Mouse (Mus musculus): Measurements from ENCODE around the gene Gm49336. TPM values are rescaled to one million over a fixed set of nuclear protein-coding genes. Genes with fewer than 3 reads are reported as not detected.

Gene Gm49336
- polyA plus RNA-seq, 1 experiment from 2014 or later, result 44.9 TPM

DNA sequence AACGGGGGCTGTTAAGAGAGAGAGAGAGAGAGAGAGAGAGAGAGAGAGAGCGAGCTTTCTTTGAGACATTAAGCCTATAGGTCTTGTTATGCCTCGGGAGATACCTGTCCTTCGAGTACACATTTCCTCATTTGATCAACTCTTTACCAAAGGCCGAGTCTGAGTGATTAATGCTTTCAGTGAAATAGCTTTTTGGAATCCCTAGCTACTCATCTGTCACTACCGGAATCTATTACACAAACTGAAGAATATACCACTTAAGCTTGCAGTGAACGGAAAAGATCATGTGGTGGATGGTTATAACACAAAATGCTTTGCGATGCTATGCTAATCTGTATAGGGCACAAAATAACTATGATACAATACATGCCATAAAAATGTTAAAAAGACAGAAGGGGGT, 941 bp downstream of the Gm49336 start:
- in situ Hi-C loops (cut with MboI; ENCODE audit: low pct_unique_long_range_greater_than_20kb), result loop anchor here (25.0 kb wide), 1 partner anchor 437 kb away; no protein-coding TSS in a partner anchor
- ChIA-PET POLR2A (interaction anchor here (1.3 kb wide), 1 partner anchor 19 kb away, joined by 3 read pairs; no protein-coding TSS in a partner anchor), CTCF (interaction anchor here (1.2 to 1.8 kb wide), 3 partner anchors 14 to 41 kb away, joined by 3 to 4 read pairs (median 3); partner anchors contain the start of gene Mtmr6)
- ATAC-seq, result no peak
- no peak for DNase-seq (ENCODE audit: low read depth, low spot score)
- no peak for TF ChIP-seq CTCF (IDR thresholded peaks at IDR 0.05)
- H3K27me3 ChIP-seq, result no peaks in the 10 kb centered on the region

DNA sequence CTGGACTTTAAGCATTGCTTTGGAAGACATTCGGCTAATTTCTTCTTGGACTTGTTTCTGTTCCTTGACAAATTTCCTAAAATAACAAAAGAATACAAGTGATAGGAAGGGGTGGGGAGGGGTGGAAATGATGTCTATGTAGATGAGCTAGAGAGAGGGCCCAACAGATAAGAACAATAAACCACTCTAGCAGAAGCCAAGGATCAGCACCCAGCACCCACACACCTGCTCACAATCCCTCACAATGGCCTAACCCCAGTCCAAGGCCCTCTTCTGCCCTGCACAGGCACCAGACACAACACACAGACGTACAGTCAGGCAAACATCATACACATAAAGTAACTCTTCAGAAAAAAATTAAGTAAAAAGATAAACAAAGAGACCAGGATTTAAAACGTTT, 12.8 kb downstream of the Gm49336 start:
- no peak for ATAC-seq
- no peak for TF ChIP-seq CTCF (IDR thresholded peaks at IDR 0.05)
- CTCF ChIA-PET, result interaction anchor here (1.3 to 1.9 kb wide), 3 partner anchors 8 to 12 kb away, joined by 3 to 4 read pairs (median 3); no protein-coding TSS in a partner anchor

DNA sequence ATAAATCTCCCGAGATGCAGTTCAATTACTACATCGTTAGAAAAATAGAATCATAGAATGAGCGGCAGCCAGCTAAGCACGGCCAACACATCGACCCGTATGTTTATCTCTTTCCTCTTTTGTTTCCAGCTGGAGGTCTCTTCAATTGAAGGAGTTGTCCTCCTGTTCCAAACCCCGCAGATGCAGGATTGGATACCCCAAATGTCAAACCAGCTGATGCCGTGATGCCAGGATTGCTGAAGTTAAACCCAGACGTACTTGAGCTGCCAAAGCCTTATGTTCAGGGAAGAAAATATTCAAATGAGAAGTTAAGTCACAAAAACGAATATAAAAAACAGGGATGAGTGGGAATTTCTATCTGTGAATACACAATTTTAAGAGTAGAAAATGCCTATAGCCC, 31.4 kb downstream of the Gm49336 start:
- in situ Hi-C loops (cut with MboI; ENCODE audit: low pct_unique_long_range_greater_than_20kb), result no loop called here
- CTCF ChIA-PET, result no interaction called here

More for the DNA sequence above, 12.8 kb downstream of the Gm49336 start:
- DNase-seq (ENCODE audit: low read depth, low spot score), result no peak
- in situ Hi-C loops (cut with MboI; ENCODE audit: low pct_unique_long_range_greater_than_20kb), result no loop called here
- H3K27me3 ChIP-seq, result no peaks in the 10 kb centered on the region
- POLR2A ChIA-PET, result no interaction called here

DNA sequence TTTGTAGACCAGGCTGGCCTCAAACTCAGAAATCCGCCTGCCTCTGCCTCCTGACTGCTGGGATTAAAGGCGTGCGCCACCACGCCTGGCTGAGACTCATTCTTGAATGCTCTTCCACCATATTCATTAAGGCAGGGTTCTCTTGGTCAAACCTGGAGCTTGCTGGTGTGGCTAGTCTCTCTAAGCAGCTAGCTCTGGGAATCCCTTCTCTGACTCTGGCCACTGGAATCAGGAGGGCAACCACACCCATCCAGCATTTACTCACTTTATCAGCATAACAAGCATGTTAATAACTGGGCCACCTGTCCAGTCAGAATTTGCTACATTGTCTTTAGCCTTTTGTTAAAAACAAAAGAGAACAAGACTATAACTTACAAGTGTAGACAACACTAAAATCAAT, 33.7 kb downstream of the Gm49336 start:
- no peak for ATAC-seq
- H3K27me3 ChIP-seq, result no peaks in the 10 kb centered on the region
- DNase-seq (ENCODE audit: low read depth, low spot score), result no peak
- ChIA-PET POLR2A (interaction anchor here (1.4 kb wide), 1 partner anchor 8 kb away, joined by 4 read pairs; no protein-coding TSS in a partner anchor), CTCF (no interaction called here)
- TF ChIP-seq CTCF (IDR thresholded peaks at IDR 0.05), result no peak
- in situ Hi-C loops (cut with MboI; ENCODE audit: low pct_unique_long_range_greater_than_20kb), result no loop called here

More for the DNA sequence above, 31.4 kb downstream of the Gm49336 start:
- no peaks in the 10 kb centered on the region for H3K27me3 ChIP-seq
- ATAC-seq (no peak), DNase-seq (ENCODE audit: low read depth, low spot score) (no peak)
- TF ChIP-seq CTCF (IDR thresholded peaks at IDR 0.05), result no peak
- POLR2A ChIA-PET, result no interaction called here

DNA sequence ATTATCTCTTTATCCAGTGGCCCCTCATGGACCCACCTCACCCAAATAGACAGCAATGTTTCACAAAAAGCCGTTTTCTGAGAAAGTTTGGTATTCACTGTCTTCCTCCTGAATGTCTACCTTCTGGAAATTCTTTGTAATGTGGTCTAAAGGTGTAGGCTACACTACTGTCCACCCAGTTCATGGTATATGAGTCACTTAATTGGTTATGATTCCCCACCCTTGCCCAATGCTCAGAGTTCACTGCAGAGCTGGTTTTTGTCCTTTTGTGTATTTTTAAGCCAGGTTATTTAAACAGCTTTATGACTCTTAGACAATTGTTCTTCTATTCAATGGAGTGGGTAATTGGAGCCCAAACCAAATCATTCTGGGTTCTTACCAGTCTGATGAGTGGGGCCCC, 35.2 kb downstream of the Gm49336 start:
- POLR2A ChIA-PET, result no interaction called here
- no peak for ATAC-seq

DNA sequence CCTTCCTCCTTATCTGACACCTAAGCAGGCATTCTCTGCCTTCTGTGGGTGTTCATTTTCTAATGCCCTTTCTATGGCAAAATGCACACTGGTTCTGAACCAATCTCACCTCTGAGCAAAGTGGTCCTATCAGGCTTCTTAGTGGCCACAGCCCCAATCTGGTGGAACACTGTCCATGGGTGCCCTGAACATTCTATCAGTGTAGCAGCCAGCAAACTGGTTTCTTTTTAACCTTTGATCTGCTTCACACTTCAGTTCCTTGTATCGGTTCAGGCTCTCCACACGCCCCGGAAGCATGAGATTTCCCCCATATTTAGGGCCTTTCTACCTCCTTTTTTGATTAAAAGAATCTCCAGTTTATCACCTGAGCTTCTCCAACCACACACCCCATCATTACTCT, 36.3 kb downstream of the Gm49336 start:
- POLR2A ChIA-PET, result no interaction called here
- no peak for ATAC-seq
- CTCF ChIA-PET, result no interaction called here
- H3K27me3 ChIP-seq, result no peaks in the 10 kb centered on the region
- in situ Hi-C loops (cut with MboI; ENCODE audit: low pct_unique_long_range_greater_than_20kb), result no loop called here
- DNase-seq (ENCODE audit: low read depth, low spot score), result no peak
- TF ChIP-seq CTCF (IDR thresholded peaks at IDR 0.05), result no peak

More for the DNA sequence above, 35.2 kb downstream of the Gm49336 start:
- H3K27me3 ChIP-seq, result no peaks in the 10 kb centered on the region
- no peak for DNase-seq (ENCODE audit: low read depth, low spot score)
- CTCF ChIA-PET, result no interaction called here
- in situ Hi-C loops (cut with MboI; ENCODE audit: low pct_unique_long_range_greater_than_20kb), result no loop called here
- no peak for TF ChIP-seq CTCF (IDR thresholded peaks at IDR 0.05)

DNA sequence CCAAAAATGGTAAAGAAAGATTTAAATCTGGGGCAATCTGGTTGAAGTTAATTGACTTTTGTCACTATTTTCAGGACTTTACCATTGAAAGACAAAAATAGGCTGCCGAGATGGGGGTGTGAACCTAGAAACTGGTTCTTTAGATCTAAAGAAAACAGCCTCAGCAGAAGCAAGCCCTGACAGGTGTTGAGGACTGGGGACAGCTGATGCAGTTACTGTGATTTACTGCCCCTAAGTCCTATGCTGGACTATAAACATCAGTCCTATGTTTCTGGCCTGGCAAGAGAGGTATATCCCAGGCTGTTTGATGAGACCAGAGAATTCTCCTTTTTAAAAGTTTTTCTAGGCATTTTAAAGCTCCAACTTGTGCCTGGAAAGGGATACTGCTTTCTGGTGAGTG, 37.3 kb downstream of the Gm49336 start:
- DNase-seq (ENCODE audit: low read depth, low spot score), result no peak
- H3K27me3 ChIP-seq, result no peaks in the 10 kb centered on the region
- no peak for TF ChIP-seq CTCF (IDR thresholded peaks at IDR 0.05)
- no peak for ATAC-seq
- in situ Hi-C loops (cut with MboI; ENCODE audit: low pct_unique_long_range_greater_than_20kb), result no loop called here
- ChIA-PET CTCF (no interaction called here), POLR2A (no interaction called here)

DNA sequence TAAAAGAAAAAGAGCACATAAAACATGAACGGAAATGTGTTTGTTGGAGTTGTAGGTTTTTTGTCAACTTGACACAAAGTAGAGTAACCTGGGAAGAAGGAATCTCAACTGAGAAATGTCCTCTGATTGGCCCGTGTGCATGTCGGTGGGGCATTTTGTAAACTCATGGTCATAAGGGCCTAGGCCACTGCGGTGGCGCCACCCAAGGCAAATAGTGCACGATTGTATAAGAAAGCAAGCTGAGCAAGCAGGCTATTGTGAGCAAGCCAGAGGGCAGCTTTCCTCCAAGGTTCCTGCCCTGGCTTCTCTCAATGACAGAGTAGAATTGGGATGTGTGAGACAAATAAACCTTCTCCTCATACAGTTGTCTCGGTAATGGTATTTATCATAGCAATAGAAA, 42.1 kb downstream of the Gm49336 start:
- DNase-seq (ENCODE audit: low read depth, low spot score) (no peak), ATAC-seq (no peak)
- in situ Hi-C loops (cut with MboI; ENCODE audit: low pct_unique_long_range_greater_than_20kb), result no loop called here
- H3K27me3 ChIP-seq, result no peaks in the 10 kb centered on the region
- TF ChIP-seq CTCF (IDR thresholded peaks at IDR 0.05), result no peak
- ChIA-PET CTCF (no interaction called here), POLR2A (no interaction called here)

DNA sequence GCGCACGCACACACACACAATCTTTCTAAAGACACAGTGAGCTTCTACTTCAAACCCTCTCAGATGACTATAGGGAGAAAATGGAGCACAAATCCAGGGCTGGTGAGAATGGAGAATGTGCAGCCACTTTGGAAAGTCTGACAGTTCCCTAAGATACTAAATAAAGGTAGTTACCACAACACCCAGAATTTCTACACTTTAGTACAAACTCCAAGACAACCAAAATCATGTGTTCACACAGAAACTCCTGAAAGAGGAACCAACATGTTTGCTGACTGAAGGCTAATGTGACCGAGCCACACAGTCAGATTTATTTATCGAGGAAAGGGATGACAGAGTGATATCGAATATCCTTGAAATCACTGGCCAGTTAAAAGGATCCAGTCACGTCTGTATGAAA, 46.3 kb downstream of the Gm49336 start:
- ChIA-PET CTCF (no interaction called here), POLR2A (no interaction called here)
- ATAC-seq (no peak), DNase-seq (ENCODE audit: low read depth, low spot score) (no peak)
- H3K27me3 ChIP-seq, result no peaks in the 10 kb centered on the region
- no peak for TF ChIP-seq CTCF (IDR thresholded peaks at IDR 0.05)
- in situ Hi-C loops (cut with MboI; ENCODE audit: low pct_unique_long_range_greater_than_20kb), result no loop called here

DNA sequence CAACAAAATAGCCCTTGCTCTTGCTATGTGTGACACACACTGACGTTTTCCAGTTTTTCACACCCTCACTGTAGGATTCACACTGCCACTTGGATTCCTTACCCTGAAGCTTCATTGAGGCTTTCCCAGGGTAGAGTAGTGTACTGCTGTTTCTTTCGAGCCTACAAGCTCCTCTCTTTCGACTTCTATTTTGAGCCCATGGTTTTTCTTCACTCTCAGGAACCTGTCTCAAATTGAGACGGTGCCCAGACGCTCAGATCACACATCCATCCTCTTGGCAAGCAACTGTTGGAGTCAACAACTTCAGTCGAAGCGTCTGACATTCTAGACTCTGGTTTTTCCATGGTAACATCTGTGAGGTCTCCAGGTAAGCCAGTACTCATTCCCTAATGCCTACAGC, 54.4 kb downstream of the Gm49336 start, which contains the start of gene Atp8a2:
TSS of gene Atp8a2 (minus strand) at position 296 of the 400 bp plus-strand sequence.
- POLR2A ChIA-PET, result no interaction called here
- TF ChIP-seq CTCF (IDR thresholded peaks at IDR 0.05), result no peak
- in situ Hi-C loops (cut with MboI; ENCODE audit: low pct_unique_long_range_greater_than_20kb), result no loop called here

DNA sequence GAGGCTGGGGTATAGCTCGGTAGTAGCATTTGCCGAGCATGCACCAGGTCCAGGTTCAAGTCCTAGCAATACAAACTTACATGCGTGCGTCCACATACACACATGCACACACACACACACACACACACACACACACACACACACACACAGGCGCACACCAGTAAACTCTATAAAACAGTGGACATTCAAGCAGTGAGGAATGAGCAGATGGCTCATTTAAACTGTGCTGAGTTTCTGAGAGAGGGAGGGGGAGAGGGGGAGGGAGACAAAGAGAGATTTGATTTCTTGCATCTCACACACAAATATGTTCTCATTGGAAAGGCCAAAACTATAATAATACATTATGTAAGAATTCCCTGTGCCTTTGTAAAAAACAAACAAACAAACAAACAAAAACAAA, 55.3 kb downstream of the Gm49336 start:
- no peak for DNase-seq (ENCODE audit: low read depth, low spot score)
- peaks cover 18% of the 10 kb centered on the region for H3K27me3 ChIP-seq
- in situ Hi-C loops (cut with MboI; ENCODE audit: low pct_unique_long_range_greater_than_20kb), result no loop called here
- ChIA-PET POLR2A (no interaction called here), CTCF (no interaction called here)
- ATAC-seq, result no peak
- no peak for TF ChIP-seq CTCF (IDR thresholded peaks at IDR 0.05)

More for the DNA sequence above, 54.4 kb downstream of the Gm49336 start, which contains the start of gene Atp8a2:
- DNase-seq (ENCODE audit: low read depth, low spot score) (no peak), ATAC-seq (no peak)
- CTCF ChIA-PET, result no interaction called here
- H3K27me3 ChIP-seq, result peaks cover 18% of the 10 kb centered on the region

DNA sequence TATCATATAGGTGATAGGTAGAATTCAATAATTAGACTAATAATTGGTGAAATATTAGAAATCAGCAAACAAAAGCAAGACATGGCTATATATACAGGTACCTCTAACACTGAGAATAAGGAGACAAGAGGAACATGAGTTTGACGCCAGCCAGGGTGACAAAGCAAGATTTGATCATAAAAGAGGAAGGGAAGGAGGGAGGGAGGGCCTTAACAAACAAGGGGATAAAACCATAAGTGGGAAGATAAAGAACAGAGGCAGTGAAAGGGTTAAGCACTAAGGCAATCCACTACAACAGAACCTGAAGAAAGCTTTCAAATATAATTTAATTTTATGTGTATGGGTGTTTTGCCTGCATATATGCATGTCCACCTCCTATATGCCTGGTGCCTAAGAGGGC, 56.7 kb downstream of the Gm49336 start:
- CTCF ChIA-PET, result no interaction called here

More for the DNA sequence above, 56.7 kb downstream of the Gm49336 start:
- no peak for ATAC-seq
- in situ Hi-C loops (cut with MboI; ENCODE audit: low pct_unique_long_range_greater_than_20kb), result no loop called here
- no peak for DNase-seq (ENCODE audit: low read depth, low spot score)
- POLR2A ChIA-PET, result no interaction called here
- TF ChIP-seq CTCF (IDR thresholded peaks at IDR 0.05), result no peak
- H3K27me3 ChIP-seq, result peaks cover 18% of the 10 kb centered on the region
